Mouse (Mus musculus) heart, embryonic 12.5 days (tissue): ENCODE measurements around the gene Wasf1. TPM values are rescaled to one million over a fixed set of nuclear protein-coding genes. Genes with fewer than 3 reads are reported as not detected.

ENCODE experiments used
- ATAC-seq: fragments of 200-750 bp; cut with Nextera tagmentation; 2 replicates; pipeline ENCODE4 v1.8.0; 2017; ENCODE audit warnings: moderate TSS enrichment, moderate library complexity; ENCODE audit not compliant: insufficient number of reproducible peaks, low FRiP score
- H3K27ac ChIP-seq: fragments of 300-500 bp; sonication (generic); 2 replicates; pipeline ENCODE4 v1.5.1; 2016; ENCODE audit warnings: mild to moderate bottlenecking, moderate library complexity; ENCODE audit not compliant: poor library complexity, severe bottlenecking
- H3K27me3 ChIP-seq: fragments of 300-500 bp; sonication (generic); replicated peaks from 2 replicates; pipeline ENCODE4 v1.6.1; 2016; ENCODE audit warnings: mild to moderate bottlenecking, moderate library complexity
- H3K36me3 ChIP-seq: fragments of 300-500 bp; sonication (generic); 2 replicates; pipeline ENCODE4 v1.6.1; 2016; ENCODE audit warnings: mild to moderate bottlenecking, moderate library complexity
- H3K4me1 ChIP-seq: fragments of 300-500 bp; sonication (generic); replicated peaks from 2 replicates; pipeline ENCODE4 v1.6.1; 2016; ENCODE audit warnings: mild to moderate bottlenecking
- H3K4me2 ChIP-seq: fragments of 300-500 bp; sonication (generic); 2 replicates; pipeline ENCODE4 v1.6.1; 2016; ENCODE audit warnings: mild to moderate bottlenecking, moderate library complexity
- H3K4me3 ChIP-seq: fragments of 300-500 bp; sonication (generic); 2 replicates; pipeline ENCODE4 v1.5.1; 2016; ENCODE audit warnings: mild to moderate bottlenecking
- H3K9ac ChIP-seq: fragments of 300-500 bp; sonication (generic); 2 replicates; pipeline ENCODE4 v1.6.1; 2016; ENCODE audit warnings: mild to moderate bottlenecking, moderate library complexity
- H3K9me3 ChIP-seq: fragments of 300-500 bp; sonication (generic); replicated peaks from 2 replicates; pipeline ENCODE4 v1.6.1; 2016; ENCODE audit warnings: mild to moderate bottlenecking, moderate library complexity
- WGBS: fragments of 180-500 bp; shearing (Covaris S2); methylation state at CpG from one replicate; pipeline ENCODE4 v1.1.7; 2016; 5-methylcytosine and 5-hydroxymethylcytosine counted together
- polyA plus RNA-seq: library from polyadenylated mRNA; unstranded; fragments of >200 nt; fragmentation: Nextera tagmentation; extraction: Ambion mirVana; gene quantifications from 2 replicates; pipeline ENCODE4 v1.2.1, GENCODE M21; 2016

The Wasf1 gene
- polyA plus RNA-seq, 1 experiment from 2014 or later: 17.1 TPM

DNA sequence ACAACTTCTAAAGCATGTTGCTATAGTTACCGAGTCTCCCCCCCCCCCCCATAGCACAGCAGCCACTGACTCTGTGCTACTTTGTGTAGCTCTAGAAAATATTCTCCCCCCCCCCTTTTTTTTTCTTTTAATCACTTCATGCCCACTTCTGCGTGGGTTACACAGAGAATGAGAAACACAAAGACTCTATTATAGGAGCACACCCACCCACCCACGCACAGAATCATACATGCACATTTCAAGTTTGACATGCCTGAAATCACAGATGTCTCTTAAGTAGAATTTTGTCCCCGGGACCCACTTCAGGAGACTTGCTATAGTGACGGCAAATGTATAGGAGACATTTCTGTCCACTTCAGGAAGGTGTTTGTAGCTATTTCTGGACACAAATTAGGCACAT, 88.0 kb downstream of the Wasf1 start:
- Histone ChIP-seq H3K4me1 (peaks cover 10% of the 10 kb centered on the region), H3K9me3 (no peaks in the 10 kb centered on the region), H3K4me3 (no peak overlapping the region), H3K27ac (no peak overlapping the region), H3K36me3 (no peaks in the 10 kb centered on the region), H3K27me3 (no peaks in the 10 kb centered on the region), H3K9ac (no peak overlapping the region), H3K4me2 (no peak overlapping the region)
- no peak for ATAC-seq
- WGBS: 68% methylated on average over 5 of the region's 5 CpGs

DNA sequence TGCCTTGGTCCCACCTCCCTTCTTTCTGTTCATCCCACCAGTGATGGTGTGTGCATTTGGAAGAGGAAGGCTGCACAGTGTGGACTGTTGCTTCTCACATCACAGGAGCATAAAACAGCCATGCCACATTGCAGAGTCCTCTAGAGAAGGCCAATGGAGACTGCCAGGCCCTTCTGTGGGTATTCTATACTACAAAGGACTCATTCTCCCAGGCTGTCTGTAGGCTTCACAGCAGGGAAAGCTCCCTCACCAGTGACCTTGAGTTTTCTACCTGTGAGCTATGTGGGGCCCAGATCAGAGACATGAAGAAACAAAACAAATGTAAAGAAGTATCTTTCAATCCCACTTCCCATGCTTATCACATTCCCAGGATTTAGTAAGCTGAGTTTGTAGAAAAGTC, 100.5 kb downstream of the Wasf1 start:
- H3K9me3 ChIP-seq: no peaks in the 10 kb centered on the region
- H3K9ac ChIP-seq: no peak overlapping the region
- no peak overlapping the region for H3K4me2 ChIP-seq
- no peaks in the 10 kb centered on the region for H3K36me3 ChIP-seq
- no peak overlapping the region for H3K27ac ChIP-seq
- no peaks in the 10 kb centered on the region for H3K27me3 ChIP-seq
- H3K4me3 ChIP-seq: no peak overlapping the region
- ATAC-seq: no peak
- H3K4me1 ChIP-seq: no peaks in the 10 kb centered on the region

DNA sequence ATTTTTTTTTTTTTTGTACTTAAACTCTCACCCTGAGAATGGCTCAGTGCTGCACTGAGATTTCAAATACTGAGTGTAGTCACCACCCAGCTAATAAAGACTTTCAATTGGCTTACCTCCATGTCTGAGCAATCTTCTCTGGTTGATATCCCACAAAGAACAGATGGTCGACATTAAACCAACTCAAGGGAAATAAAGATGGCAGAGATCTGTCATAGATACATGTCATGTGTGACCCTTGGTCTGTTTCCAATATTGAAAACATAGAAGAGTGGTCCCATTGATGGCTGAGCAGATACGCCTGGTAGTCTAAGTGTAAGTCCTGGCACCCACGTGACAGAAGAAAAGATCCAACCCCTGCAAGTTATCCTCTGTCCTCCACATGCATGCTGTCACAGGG, 101.3 kb downstream of the Wasf1 start:
- H3K36me3 ChIP-seq: no peaks in the 10 kb centered on the region
- no peak overlapping the region for H3K9ac ChIP-seq
- no peak overlapping the region for H3K4me3 ChIP-seq
- 80% methylated on average over 3 of the region's 3 CpGs for WGBS
- no peak overlapping the region for H3K27ac ChIP-seq
- no peaks in the 10 kb centered on the region for H3K9me3 ChIP-seq
- no peak overlapping the region for H3K4me2 ChIP-seq
- ATAC-seq: no peak
- H3K4me1 ChIP-seq: no peaks in the 10 kb centered on the region
- no peaks in the 10 kb centered on the region for H3K27me3 ChIP-seq

DNA sequence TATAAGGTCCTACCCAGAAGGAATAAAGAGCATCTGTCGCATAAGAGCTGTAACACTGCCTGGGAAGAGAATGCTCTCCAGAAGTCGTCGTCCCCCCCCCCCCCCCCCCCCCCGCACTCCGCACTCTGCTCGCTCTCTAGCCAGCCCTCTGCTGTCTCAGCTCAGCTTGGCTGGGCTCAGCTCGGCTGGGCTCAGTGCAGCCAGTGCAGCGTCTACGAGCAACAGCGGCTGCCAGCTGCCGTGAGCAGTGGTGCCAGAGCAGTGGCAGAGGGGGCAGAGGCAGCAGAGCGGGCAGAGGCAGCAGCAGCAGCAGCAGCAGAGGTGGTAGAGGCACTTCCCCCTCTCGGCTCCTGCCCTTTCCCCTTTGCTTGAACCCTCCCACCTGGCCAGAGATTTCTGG, 102.1 kb downstream of the Wasf1 start:
- WGBS: 15% methylated on average over 12 of the region's 13 CpGs
- H3K27me3 ChIP-seq: no peaks in the 10 kb centered on the region
- peak overlapping the region; percentile 61 for H3K4me2 ChIP-seq
- no peaks in the 10 kb centered on the region for H3K9me3 ChIP-seq
- 0 out of 2 replicates have a peak overlapping the region, but pooled peaks have one; percentile 13 for H3K9ac ChIP-seq
- no peak overlapping the region for H3K27ac ChIP-seq
- no peaks in the 10 kb centered on the region for H3K36me3 ChIP-seq
- H3K4me3 ChIP-seq: 0 out of 2 replicates have a peak overlapping the region, but pooled peaks have one; percentile 3
- ATAC-seq: no peak
- no peaks in the 10 kb centered on the region for H3K4me1 ChIP-seq

Other genes with a start within 250 kb of the Wasf1 start
- 2.5 and 3.0 TPM in 2 replicates for gene Mettl24, start 200.2 kb upstream of the Wasf1 start, polyA plus RNA-seq
- gene Cdc40, start 164 bp upstream of the Wasf1 start, polyA plus RNA-seq: 25.7 and 26.9 TPM in 2 replicates
- not detected in 2 replicates for gene Gpr6, start 188.8 kb downstream of the Wasf1 start, polyA plus RNA-seq